Mouse (Mus musculus) spleen, adult 2 months (tissue): ENCODE measurements around the gene Naglu.

ENCODE experiments used
- CTCF ChIP-seq: fragments of 200-500 bp; IDR thresholded peaks from 2 replicates; pipeline ENCODE4 v1.5.1; 2011; ENCODE audit warnings: mild to moderate bottlenecking, inconsistent platforms; ENCODE audit not compliant: insufficient read depth, insufficient read length, insufficient replicate concordance; ENCODE audit errors: extremely low read depth
- POLR2A ChIP-seq: fragments of 200-500 bp; IDR thresholded peaks from 2 replicates; pipeline ENCODE4 v1.6.1; 2011; ENCODE audit warnings: low read depth, low read length, inconsistent platforms

DNA sequence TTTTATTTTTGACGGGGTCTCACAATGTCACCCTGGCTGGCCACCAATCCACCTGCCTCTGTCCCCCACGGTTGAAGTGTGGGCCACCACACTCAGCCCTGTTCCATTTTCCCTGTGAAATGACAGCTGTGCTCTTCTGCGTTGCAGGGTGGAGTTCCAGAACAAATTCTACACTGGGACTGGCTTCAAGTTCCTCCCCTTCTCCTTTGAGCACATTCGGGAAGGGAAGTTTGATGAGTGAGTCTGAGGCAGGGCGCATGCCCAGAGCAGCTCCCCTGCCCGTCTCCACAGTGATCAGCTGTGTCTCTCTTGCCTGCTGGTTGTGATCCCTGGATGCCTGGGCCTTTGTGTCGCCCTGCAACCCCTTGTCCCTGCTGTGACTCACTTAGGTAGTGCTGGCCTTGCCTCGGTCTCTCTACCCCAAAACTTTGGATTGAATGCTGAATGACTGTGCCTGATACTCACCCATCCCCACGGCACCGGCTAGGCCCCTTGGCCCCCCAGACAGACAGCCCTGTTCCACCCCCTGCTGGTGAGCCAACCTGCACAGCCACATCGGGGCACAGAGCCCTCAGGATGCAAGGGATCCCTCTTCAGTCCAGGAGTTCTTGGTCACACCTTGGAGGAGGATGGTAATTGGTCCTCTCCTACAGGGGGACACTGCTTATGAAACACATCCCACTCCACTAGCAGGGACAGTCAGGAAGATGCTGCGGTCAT, 7.5 kb upstream of the Naglu start:
- TF ChIP-seq CTCF (no peak), POLR2A (no peak)
